Mouse (Mus musculus): ENCODE data around the gene Agbl3. TPM values are rescaled to one million over a fixed set of nuclear protein-coding genes. Genes with fewer than 3 reads are reported as not detected.
A peak's percentile ranks its signal among the peaks of the same experiment; 100 is the strongest.

Gene Agbl3
- total RNA-seq, 2 experiments from 2014 or later, result 13.5 to 15.7 TPM

GRCm38 (mm10) chr6:34871929-34872328 is 91.7 kb downstream of the Agbl3 start:
- no peak for DNase-seq (ENCODE audit: low spot score in 2 of 2)

DNA sequence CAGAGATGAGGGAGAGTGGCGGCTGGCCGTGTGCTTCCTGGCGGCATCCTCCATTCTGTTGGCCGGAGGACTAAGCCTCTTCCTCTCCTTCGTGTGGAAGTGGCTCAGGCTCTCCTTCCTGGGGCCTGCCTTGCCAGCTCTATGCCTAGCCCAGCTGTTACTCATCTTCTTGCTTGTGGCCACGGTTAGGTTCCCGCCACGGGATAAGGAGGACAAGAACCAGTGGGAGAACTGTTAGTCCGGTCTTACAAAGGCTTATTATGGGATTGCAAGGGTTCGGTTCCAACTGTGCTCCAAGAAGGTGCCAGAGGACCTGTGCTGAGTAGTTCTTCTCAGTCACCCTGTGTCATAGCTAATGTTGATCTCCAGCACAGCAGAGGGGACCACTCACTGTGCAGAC is 92.6 kb downstream of the Agbl3 start:
- DNase-seq (ENCODE audit: low spot score in 2 of 2), result no peak

GRCm38 (mm10) chr6:34874101-34874921 is 94.1 kb downstream of the Agbl3 start:
- no peak for DNase-seq (ENCODE audit: low spot score in 2 of 2)

DNA sequence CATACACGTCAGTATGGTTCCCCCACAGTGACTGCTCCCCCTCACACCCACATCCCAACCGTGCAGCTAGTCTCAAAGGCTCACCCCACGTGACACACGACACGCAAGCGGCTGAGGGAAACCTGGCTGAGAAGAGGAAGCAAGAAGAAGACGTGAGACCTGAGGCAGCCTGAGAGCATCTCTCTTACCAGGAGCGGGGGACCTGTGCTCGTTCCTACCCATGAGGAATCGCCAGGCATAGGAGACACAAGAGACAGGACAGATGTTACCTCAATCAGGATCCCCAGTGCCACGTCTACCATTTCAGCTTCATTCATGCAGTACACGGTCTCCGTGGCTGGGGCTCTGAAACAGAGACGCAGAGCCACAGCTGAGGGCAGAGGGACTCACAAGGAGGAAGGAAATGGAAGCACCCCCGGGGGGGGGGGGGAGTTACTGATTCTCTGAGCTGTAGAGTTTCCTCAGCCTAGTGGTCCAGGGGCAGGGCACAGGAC is 95.1 kb downstream of the Agbl3 start:
- DNase-seq (ENCODE audit: low spot score in 2 of 2), result peak in 1 of 2 experiments; percentile 41

DNA sequence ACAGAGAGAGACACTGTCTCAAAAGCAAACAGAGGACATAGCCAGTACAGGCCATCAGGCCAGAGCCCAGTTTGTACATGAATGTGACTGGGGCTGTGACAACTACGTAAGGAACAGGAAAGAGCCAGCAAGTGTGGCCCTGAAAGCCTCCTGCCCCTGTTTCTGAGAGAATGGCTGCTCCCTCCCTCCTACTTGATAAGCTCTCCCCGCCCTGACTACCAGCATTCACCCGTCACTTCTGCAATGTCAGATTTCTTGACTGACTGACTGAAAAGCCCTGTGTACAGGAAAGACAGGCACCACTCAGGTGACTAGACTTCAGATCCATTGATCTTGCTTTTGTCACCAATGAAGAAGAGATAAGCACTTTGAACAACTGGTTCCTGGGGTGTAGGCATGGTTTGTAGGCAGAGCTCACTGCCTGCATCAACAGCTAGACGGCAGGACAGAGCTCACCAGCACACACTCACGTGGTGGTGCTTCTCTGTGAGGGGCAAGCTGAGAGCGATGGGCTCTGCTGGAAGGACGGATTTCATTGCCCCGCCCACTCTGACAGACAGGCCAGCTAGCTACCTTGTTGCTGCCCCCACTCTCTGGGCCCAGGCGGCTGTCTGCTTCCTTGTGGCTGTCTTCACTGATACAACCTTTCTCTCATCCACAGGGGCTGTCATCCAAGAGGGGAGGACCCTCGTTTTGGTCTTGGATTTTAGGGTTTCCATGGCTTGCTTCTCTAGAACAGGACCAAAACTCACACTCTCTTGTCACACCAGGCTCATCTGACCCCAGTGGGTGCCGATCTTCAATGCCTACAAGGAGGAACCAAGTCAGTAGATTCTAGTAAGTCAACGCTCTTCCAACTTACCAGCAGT is 96.0 kb downstream of the Agbl3 start:
- no peak for DNase-seq (ENCODE audit: low spot score in 2 of 2)

- DNase-seq (ENCODE audit: low spot score in 2 of 2), result no peak
Measured at GRCm38 (mm10) chr6:34876835-34877156, 96.6 kb downstream of the Agbl3 start.

DNA sequence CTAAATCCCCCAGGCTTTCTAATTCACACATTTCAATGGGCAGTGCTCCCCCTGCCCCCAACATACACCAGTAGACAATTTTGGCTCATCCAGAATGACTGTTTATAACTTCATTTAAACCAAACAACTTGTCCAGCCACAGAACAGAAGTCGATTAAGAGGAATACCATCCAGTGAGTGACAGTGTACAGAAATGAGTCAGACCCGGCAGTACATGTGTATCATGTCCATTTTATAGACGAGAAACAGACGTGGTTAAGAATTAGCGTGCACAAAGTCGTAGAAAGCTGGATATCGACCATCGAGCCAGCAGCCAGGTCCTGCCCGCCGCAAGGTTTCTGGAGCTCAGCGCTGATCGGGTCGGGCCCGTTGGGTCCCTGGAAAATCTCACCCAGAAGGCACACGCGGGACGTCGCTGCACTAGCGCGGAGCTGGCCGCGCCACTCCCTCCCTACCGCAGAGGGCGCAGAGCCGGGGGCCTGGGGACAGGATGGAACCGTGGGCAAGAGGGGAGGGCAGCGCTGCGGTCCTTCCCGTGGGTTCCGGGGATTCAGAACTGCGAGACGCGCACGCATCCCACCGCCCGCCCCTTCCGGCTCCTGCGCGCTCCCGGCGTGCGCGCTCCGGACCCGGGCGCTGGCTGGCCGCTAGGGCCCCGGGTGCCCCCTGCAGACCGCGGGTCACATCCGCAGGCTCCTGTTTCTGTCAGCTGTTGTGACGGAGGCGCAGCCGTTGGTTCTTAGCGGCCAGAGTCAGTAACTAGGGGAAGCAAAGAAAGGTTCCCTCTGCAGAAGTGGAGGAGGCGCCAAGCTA is 97.5 kb downstream of the Agbl3 start, which contains the start of gene Cyren:
Cyren (minus strand) TSS at position 552 of the 813 bp plus-strand sequence.
- DNase-seq (ENCODE audit: low spot score in 2 of 2), result peak; percentile 82 to 91

- no peak for DNase-seq (ENCODE audit: low spot score in 2 of 2)
Measured at GRCm38 (mm10) chr6:34879101-34879740, 99.0 kb downstream of the Agbl3 start.

DNA sequence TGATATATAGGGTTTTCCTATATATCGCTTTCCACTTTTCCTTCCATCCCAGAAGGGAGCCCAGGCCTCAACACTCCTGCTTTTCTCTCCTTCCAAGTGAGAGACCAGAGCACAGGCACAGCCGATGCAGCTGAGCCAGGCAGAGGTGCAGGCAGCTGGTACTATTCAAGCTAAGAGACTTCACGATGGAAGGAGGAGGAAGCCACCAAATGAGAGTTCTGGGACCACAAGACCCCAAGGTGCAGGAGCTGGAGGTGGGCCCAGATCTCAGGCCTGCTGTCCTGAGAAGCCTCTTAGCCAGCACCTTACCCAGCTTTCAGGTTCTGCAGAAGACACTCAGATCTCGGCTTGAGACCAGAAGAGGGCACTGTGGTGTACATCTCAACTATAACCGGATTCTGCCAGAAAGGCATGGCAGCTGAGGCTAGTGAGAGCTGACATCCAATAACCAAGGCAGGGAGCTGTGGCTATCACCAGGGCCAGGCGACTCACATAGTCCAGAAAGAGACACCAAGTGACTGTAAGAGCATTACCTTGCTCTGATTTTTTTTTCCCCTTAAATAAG is 99.8 kb downstream of the Agbl3 start:
- DNase-seq (ENCODE audit: low spot score in 2 of 2), result peak; percentile 51 to 61

DNA sequence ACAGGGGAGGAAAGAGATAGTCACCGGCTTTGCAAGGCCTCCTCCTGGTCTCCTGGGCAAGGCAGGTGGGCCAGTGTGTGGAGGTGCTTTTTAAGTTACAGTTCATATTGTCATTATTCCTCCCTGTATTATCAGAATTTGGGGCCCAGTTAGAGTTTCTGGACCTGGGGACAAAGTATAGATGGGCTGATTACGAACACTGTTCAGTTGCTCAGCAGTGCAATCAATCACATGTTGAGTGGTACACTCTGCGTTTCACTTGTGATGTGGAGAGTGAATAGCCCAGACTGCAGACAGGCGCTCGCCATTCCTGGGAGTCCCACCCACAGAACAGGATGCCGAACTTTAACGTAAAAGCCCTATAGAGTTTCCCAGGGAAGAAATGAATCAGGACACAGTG is 104.5 kb downstream of the Agbl3 start:
- DNase-seq (ENCODE audit: low spot score in 2 of 2), result no peak

- no peak for DNase-seq (ENCODE audit: low spot score in 2 of 2)
Measured at GRCm38 (mm10) chr6:34887131-34887850, 107.1 kb downstream of the Agbl3 start.

DNA sequence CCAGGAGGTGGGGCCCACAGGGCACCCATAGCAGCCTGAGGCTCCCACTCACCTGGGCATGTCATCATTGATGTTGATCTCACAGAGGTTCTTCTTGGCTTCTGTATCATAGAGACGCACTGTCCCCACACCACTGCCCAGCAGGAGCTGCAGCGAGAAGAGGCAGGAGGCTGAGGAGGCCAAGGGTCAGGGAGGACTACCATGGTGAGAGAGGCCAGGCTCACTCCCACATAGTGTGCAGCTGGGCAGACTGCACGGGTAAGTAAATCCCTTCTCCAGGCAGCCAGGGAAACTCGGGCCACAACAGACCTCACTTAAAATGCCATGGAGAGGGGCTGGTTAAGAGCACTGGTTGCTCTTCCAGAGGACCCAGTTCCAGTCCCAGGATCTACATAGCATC is 109.0 kb downstream of the Agbl3 start:
- no peak for DNase-seq (ENCODE audit: low spot score in 2 of 2)

DNA sequence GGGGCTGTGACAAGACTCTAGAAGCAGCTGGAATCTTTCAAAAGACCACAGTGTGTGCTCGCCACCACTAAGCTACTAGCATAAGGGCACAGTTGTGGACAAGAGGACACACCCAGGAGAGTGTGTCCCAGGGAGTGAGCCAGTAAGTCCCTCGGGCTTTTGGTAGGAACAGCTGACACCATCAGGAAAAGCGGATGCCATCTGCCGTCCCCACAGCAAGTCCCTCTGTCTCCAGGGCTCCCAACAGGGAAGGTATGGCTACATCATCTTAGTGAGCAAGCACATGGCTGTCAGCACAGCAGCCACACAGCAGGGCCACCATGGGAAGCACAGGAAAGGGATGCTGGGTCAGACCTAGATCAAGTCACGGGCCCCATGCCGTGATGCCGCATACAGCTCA is 115.3 kb downstream of the Agbl3 start:
- no peak for DNase-seq (ENCODE audit: low spot score in 2 of 2)

GRCm38 (mm10) chr6:34896168-34896780 is 116.0 kb downstream of the Agbl3 start:
- DNase-seq (ENCODE audit: low spot score in 2 of 2), result no peak

DNA sequence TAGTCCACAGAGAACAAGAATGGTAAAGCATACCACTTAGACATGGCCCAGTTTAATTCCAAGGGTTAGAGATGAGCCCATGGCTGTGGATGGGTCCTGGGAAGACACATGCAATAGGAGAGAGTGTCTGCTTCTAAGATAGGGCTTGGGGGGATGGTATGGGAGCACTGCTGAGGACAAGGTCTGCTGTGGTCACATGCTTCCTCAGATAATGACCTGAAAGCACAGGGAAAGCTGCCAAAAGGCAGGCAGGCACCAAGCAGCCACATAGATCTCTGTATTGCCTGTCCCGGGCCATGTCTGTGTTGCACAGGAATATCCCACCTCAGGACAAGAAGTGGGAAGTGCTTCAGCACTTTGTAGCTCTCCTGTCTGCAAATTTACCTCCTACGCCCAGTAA is 118.9 kb downstream of the Agbl3 start:
- DNase-seq (ENCODE audit: low spot score in 2 of 2), result no peak

- no peak for DNase-seq (ENCODE audit: low spot score in 2 of 2)
Measured at GRCm38 (mm10) chr6:34900990-34901389, 120.8 kb downstream of the Agbl3 start.

DNA sequence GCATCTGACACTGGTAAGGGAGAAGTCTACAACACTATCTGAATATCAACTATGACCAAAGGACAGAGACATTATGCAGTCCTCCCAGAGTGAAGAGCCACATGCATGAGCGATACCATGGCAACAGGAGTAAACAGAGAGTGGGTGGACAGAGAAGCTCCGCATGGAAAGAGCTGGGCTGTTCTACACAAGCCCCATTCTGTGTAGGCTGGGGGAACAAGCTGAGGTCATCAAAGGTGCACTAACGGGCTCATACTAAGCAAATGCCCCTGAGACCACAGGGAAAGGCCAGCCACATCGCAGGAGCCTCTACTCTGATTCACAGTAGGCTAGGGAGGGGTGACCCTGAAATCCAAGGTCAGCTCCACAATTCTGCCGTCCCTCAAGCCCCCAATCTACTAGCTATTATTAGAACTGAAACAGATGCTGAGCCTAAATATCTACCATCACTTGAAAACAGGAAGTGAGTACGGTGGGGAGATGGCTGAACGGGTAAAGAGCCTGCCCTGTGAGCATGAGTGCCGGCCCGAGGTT is 121.7 kb downstream of the Agbl3 start:
- DNase-seq (ENCODE audit: low spot score in 2 of 2), result no peak

- no peak for DNase-seq (ENCODE audit: low spot score in 2 of 2)
Measured at GRCm38 (mm10) chr6:34902578-34902977, 122.3 kb downstream of the Agbl3 start.

DNA sequence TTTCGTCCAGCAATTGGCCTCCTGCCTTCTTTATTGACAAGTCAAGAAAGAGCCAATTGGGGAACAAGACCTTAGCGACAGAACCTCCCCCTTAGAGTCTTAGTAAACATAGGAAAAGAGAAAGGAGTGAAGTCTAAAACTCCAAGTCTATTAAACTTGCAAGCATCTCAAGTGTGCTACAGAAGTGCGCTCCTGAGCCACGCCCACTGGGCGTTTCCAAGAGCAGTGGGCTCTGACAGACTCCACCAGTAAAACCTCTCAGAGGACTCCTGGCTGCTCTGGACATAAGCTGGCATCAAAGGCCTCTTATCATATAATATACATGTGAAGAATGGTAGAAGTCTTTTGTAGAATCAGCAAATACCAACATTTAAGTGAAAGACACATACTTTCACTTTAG is 123.2 kb downstream of the Agbl3 start:
- DNase-seq (ENCODE audit: low spot score in 2 of 2), result no peak
